Mouse (Mus musculus): ENCODE measurements around the gene Nrros. TPM values are rescaled to one million over a fixed set of nuclear protein-coding genes. Genes with fewer than 3 reads are reported as not detected.
A peak's percentile ranks its signal among the peaks of the same experiment; 100 is the strongest.

The Nrros gene
- polyA plus RNA-seq, 1 experiment from 2014 or later: 7.4 TPM

DNA sequence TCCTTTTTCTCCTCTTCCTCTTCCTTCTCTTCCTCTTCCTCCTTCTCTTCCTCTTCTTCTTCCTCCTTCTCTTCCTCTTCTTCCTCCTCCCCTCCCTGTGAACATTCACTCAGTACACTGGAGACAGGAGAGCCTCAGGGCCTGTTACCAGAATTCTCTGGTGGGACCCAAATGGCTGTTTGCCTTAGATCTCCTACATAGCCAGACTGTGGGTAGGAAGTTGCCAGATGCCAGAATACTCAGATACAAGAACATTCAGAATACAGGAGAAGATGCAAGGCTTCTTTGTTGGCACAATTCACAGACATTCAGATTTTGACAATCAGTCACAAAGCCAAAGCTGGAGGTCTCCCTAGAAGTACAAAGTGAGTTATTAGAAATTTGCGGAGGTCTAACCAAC is 26.4 kb downstream of the Nrros start:
- Histone ChIP-seq H3K9ac (ENCODE audit: low read length) (no peak overlapping the region), H3K27me3 (ENCODE audit: control insufficient read depth, insufficient read depth, low read length) (no peaks in the 10 kb centered on the region), H3K9me3 (ENCODE audit: control insufficient read depth, low read length) (0 out of 2 replicates have a peak, but pooled peaks cover 3% of the 10 kb centered on the region), H3K27ac (replicated peaks in 1 of 2; ENCODE audit: control insufficient read depth in 1 of 2, insufficient read depth in 1 of 2, low read depth in 2 of 2, low read length in 2 of 2) (no peak overlapping the region), H3K4me1 (ENCODE audit: control insufficient read depth in 2 of 2, insufficient read depth in 2 of 2, low read length in 2 of 2) (no peaks in the 10 kb centered on the region), H3K4me3 (ENCODE audit: control insufficient read depth in 1 of 2, insufficient read depth in 1 of 2, low read depth in 1 of 2, low read length in 2 of 2) (no peak overlapping the region), H3K4me2 (ENCODE audit: low read length) (no peak overlapping the region), H3K36me3 (ENCODE audit: control insufficient read depth, insufficient read depth, low read length) (no peaks in the 10 kb centered on the region)
- 84% methylated on average over 1 of the region's 1 CpGs for WGBS
- no peak for ATAC-seq (ENCODE audit: insufficient number of reproducible peaks, insufficient read depth, low FRiP score, low read depth)

DNA sequence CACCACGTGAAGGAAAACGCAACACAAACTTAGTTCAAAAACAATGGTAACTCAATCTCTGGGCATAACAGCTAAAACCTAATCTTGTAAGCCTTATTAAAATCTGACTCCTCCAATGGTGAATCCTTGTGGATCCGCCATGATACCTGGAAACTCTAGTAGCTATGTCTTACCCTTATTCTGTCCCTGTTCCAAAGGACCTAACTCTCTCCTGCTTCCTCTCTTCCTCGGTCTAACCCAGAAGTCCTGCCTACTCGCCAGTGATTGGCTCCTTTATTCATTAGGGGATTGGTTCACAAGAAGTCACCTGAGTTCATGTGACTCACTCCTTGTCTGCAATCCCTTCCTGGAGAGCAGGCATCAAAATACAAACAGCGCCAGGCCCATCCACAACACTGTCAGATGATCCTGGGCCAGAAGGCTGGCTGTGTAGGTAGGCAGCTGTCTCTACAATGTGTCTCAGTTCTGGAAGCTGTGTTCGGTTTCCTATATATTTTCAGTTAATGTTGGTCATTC is 29.5 kb downstream of the Nrros start:
- H3K27ac ChIP-seq (replicated peaks in 1 of 2; ENCODE audit: control insufficient read depth in 1 of 2, insufficient read depth in 1 of 2, low read depth in 2 of 2, low read length in 2 of 2): no peak overlapping the region
- H3K4me2 ChIP-seq (ENCODE audit: low read length): no peak overlapping the region
- H3K9me3 ChIP-seq (ENCODE audit: control insufficient read depth, low read length): no peaks in the 10 kb centered on the region
- no peaks in the 10 kb centered on the region for H3K4me1 ChIP-seq (ENCODE audit: control insufficient read depth in 2 of 2, insufficient read depth in 2 of 2, low read length in 2 of 2)
- no peaks in the 10 kb centered on the region for H3K27me3 ChIP-seq (ENCODE audit: control insufficient read depth, insufficient read depth, low read length)
- no peak overlapping the region for H3K4me3 ChIP-seq (ENCODE audit: control insufficient read depth in 1 of 2, insufficient read depth in 1 of 2, low read depth in 1 of 2, low read length in 2 of 2)
- H3K9ac ChIP-seq (ENCODE audit: low read length): no peak overlapping the region
- WGBS: 74% methylated on average over 7 of the region's 7 CpGs
- H3K36me3 ChIP-seq (ENCODE audit: control insufficient read depth, insufficient read depth, low read length): no peaks in the 10 kb centered on the region
- no peak for ATAC-seq (ENCODE audit: insufficient number of reproducible peaks, insufficient read depth, low FRiP score, low read depth)

DNA sequence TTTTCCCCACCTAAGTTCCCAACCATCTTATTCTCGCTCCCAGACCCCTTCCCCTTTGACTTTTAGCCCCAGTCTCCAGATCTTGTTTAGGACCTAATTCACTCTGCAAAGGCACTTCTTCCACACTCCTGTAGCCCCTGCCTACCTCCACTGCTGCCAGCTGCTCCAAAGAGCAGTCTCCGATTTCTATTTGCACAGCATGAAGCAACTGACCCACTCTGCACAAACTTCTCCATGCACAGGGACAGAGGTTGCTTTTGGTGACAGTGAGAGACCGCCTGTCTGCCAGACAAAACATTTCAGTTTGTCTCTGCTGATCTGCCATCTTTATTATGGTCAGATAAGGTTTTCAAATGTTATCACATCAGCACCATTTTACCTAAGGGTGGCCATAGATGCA is 32.2 kb downstream of the Nrros start:
- no peak overlapping the region for H3K4me3 ChIP-seq (ENCODE audit: control insufficient read depth in 1 of 2, insufficient read depth in 1 of 2, low read depth in 1 of 2, low read length in 2 of 2)
- H3K9me3 ChIP-seq (ENCODE audit: control insufficient read depth, low read length): no peaks in the 10 kb centered on the region
- H3K27me3 ChIP-seq (ENCODE audit: control insufficient read depth, insufficient read depth, low read length): no peaks in the 10 kb centered on the region
- H3K4me2 ChIP-seq (ENCODE audit: low read length): no peak overlapping the region
- peaks cover 0 to 5% of the 10 kb centered on the region in 2 experiments; a peak in 1 of 4 replicates for H3K4me1 ChIP-seq (ENCODE audit: control insufficient read depth in 2 of 2, insufficient read depth in 2 of 2, low read length in 2 of 2)
- H3K27ac ChIP-seq (replicated peaks in 1 of 2; ENCODE audit: control insufficient read depth in 1 of 2, insufficient read depth in 1 of 2, low read depth in 2 of 2, low read length in 2 of 2): no peak overlapping the region
- H3K36me3 ChIP-seq (ENCODE audit: control insufficient read depth, insufficient read depth, low read length): no peaks in the 10 kb centered on the region
- 91% methylated on average over 3 of the region's 3 CpGs for WGBS
- H3K9ac ChIP-seq (ENCODE audit: low read length): no peak overlapping the region
- ATAC-seq (ENCODE audit: insufficient number of reproducible peaks, insufficient read depth, low FRiP score, low read depth): no peak

DNA sequence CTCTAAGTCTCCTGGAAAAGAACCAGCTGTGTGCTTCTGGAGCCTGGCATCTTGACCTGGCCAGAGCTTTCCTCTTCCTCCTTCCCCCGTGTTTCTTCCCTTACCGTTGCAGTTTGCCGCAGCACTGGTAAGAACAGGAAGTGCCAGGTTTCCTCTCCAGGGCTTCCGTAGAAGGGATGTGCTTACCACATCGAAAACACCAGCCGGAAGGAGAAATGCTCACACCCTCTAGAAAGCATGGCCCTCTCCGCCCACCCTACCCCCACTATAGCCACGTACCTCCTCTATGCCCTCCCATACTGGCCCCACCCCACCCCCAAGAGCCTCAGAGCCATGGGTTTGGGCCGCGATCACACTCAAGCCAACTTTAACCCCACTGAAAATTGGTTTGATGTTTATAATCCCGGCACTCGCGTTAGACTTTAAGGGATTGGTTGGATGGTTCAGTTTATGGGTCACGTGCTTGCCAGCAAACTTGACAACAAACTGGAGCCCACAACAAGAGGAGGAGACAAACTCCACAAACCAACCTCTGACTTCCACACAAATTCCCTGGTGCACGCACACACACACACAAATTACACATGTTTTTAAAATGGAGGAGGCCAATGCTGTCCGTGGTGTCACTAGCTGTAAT is 35.1 kb downstream of the Nrros start:
- peak; percentile 68 for ATAC-seq (ENCODE audit: insufficient number of reproducible peaks, insufficient read depth, low FRiP score, low read depth)
- Histone ChIP-seq H3K4me3 (ENCODE audit: control insufficient read depth in 1 of 2, insufficient read depth in 1 of 2, low read depth in 1 of 2, low read length in 2 of 2) (peak overlapping the region; percentile 12 to 20), H3K4me2 (ENCODE audit: low read length) (peak overlapping the region; percentile 58), H3K4me1 (ENCODE audit: control insufficient read depth in 2 of 2, insufficient read depth in 2 of 2, low read length in 2 of 2) (peaks cover 0 to 7% of the 10 kb centered on the region in 2 experiments; a peak in 2 of 4 replicates), H3K9ac (ENCODE audit: low read length) (peak overlapping the region; percentile 31; the same call in 1 of the 2 replicates), H3K36me3 (ENCODE audit: control insufficient read depth, insufficient read depth, low read length) (no peaks in the 10 kb centered on the region), H3K9me3 (ENCODE audit: control insufficient read depth, low read length) (no peaks in the 10 kb centered on the region), H3K27me3 (ENCODE audit: control insufficient read depth, insufficient read depth, low read length) (no peaks in the 10 kb centered on the region), H3K27ac (replicated peaks in 1 of 2; ENCODE audit: control insufficient read depth in 1 of 2, insufficient read depth in 1 of 2, low read depth in 2 of 2, low read length in 2 of 2) (peak overlapping the region; percentile 25 to 48; a peak in 3 of 4 replicates)
- 52% methylated on average over 16 of the region's 16 CpGs for WGBS

DNA sequence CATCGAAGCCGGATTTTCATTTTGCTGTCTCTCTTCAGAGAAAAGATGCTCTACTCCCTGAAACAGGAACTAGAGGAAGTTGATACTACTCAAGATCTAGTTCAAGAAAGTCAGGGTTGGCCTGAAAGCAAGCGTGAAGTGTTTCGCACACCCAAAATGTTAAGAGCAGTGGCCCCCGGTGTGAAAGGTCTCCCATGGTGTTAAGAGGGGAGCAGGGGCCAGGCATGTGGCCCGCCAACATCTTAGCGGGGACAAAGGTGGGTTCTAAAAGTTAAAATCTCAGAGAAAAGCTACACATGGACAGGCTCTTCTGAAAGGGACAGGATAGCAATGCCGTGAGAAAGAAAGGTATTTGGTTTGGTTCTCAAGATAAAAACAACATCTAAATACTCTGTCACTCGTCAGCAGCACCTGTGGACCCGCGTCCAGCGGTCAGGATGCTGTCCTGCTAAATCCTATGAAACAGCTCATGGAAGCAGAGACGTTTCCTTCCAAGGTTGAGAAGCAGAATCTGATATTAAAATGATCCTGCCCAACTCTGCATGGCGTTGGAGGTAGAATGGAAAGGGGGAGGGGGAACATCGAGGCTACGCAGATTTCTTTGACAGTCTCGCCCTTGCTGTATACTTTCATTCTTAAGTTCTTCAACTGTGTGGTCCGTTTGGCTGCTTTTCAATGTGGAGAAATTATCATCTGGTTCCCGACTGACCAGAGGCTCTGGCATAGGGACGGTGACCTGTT is 35.8 kb downstream of the Nrros start:
- H3K27me3 ChIP-seq (ENCODE audit: control insufficient read depth, insufficient read depth, low read length): no peaks in the 10 kb centered on the region
- H3K9me3 ChIP-seq (ENCODE audit: control insufficient read depth, low read length): no peaks in the 10 kb centered on the region
- H3K4me3 ChIP-seq (ENCODE audit: control insufficient read depth in 1 of 2, insufficient read depth in 1 of 2, low read depth in 1 of 2, low read length in 2 of 2): peak overlapping the region; percentile 12 to 20
- no peaks in the 10 kb centered on the region for H3K36me3 ChIP-seq (ENCODE audit: control insufficient read depth, insufficient read depth, low read length)
- peak overlapping the region; percentile 6 to 48; a peak in 1 of 4 replicates for H3K27ac ChIP-seq (replicated peaks in 1 of 2; ENCODE audit: control insufficient read depth in 1 of 2, insufficient read depth in 1 of 2, low read depth in 2 of 2, low read length in 2 of 2)
- 0 out of 2 replicates have a peak, but pooled peaks have one; percentile 13 for ATAC-seq (ENCODE audit: insufficient number of reproducible peaks, insufficient read depth, low FRiP score, low read depth)
- H3K4me2 ChIP-seq (ENCODE audit: low read length): peak overlapping the region; percentile 58
- 54% methylated on average over 20 of the region's 20 CpGs for WGBS
- H3K4me1 ChIP-seq (ENCODE audit: control insufficient read depth in 2 of 2, insufficient read depth in 2 of 2, low read length in 2 of 2): peaks cover 0 to 7% of the 10 kb centered on the region in 2 experiments; a peak in 2 of 4 replicates
- H3K9ac ChIP-seq (ENCODE audit: low read length): peak overlapping the region; percentile 31; the same call in 1 of the 2 replicates

DNA sequence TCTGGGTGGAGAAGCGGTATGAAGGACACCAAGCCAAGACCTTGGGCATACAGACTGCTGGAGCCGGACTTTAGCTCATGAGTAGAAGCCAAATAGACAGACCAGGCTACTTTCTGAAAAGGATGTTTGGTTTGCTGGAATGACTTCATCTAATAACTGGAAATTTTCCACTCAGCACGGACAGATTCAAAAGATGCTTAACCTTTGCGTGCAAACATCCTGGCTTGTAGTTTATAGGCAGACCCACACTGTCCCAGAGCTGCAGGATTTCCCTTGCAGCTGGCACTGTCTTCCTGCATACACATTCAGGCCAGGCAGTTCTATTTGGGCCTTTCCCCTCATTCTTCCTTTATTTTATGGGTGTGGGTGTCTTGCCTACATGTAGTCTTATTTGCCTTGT is 38.3 kb downstream of the Nrros start:
- no peak overlapping the region for H3K4me2 ChIP-seq (ENCODE audit: low read length)
- H3K4me3 ChIP-seq (ENCODE audit: control insufficient read depth in 1 of 2, insufficient read depth in 1 of 2, low read depth in 1 of 2, low read length in 2 of 2): no peak overlapping the region
- H3K27ac ChIP-seq (replicated peaks in 1 of 2; ENCODE audit: control insufficient read depth in 1 of 2, insufficient read depth in 1 of 2, low read depth in 2 of 2, low read length in 2 of 2): peak overlapping the region; percentile 52 to 67; a peak in 3 of 4 replicates
- no peak for ATAC-seq (ENCODE audit: insufficient number of reproducible peaks, insufficient read depth, low FRiP score, low read depth)
- no peaks in the 10 kb centered on the region for H3K9me3 ChIP-seq (ENCODE audit: control insufficient read depth, low read length)
- no peak overlapping the region for H3K9ac ChIP-seq (ENCODE audit: low read length)
- H3K36me3 ChIP-seq (ENCODE audit: control insufficient read depth, insufficient read depth, low read length): no peaks in the 10 kb centered on the region
- peaks cover 0 to 7% of the 10 kb centered on the region in 2 experiments; a peak in 2 of 4 replicates for H3K4me1 ChIP-seq (ENCODE audit: control insufficient read depth in 2 of 2, insufficient read depth in 2 of 2, low read length in 2 of 2)
- 63% methylated on average over 4 of the region's 4 CpGs for WGBS
- H3K27me3 ChIP-seq (ENCODE audit: control insufficient read depth, insufficient read depth, low read length): no peaks in the 10 kb centered on the region

DNA sequence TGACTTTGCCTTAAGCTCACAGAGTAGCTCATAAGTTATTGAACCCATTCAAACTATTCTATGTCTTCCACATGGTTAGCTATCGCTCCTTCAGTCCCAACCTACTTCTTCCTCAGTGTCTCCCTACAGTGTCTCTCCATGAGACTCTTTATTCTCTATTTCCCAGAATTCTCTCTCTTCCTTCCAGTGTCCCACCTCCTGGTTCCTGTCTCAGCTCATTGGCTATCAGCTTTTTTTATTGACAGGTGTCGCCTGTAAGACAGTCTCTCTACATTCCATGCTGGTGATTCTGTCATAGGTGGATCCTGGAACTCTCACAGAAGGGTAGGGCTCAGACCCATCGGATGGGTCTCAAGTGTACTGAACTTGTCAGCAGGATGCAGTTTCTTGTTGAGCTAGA is 40.0 kb downstream of the Nrros start:
- H3K9me3 ChIP-seq (ENCODE audit: control insufficient read depth, low read length): no peaks in the 10 kb centered on the region
- H3K4me2 ChIP-seq (ENCODE audit: low read length): no peak overlapping the region
- no peak for ATAC-seq (ENCODE audit: insufficient number of reproducible peaks, insufficient read depth, low FRiP score, low read depth)
- H3K4me1 ChIP-seq (ENCODE audit: control insufficient read depth in 2 of 2, insufficient read depth in 2 of 2, low read length in 2 of 2): peaks cover 0 to 7% of the 10 kb centered on the region in 2 experiments; a peak in 2 of 4 replicates
- WGBS: 79% methylated on average over 3 of the region's 3 CpGs
- H3K27me3 ChIP-seq (ENCODE audit: control insufficient read depth, insufficient read depth, low read length): no peaks in the 10 kb centered on the region
- H3K36me3 ChIP-seq (ENCODE audit: control insufficient read depth, insufficient read depth, low read length): no peaks in the 10 kb centered on the region
- H3K9ac ChIP-seq (ENCODE audit: low read length): no peak overlapping the region
- H3K4me3 ChIP-seq (ENCODE audit: control insufficient read depth in 1 of 2, insufficient read depth in 1 of 2, low read depth in 1 of 2, low read length in 2 of 2): no peak overlapping the region
- peak overlapping the region in 1 of 2 experiments; percentile 66; a peak in 1 of 4 replicates for H3K27ac ChIP-seq (replicated peaks in 1 of 2; ENCODE audit: control insufficient read depth in 1 of 2, insufficient read depth in 1 of 2, low read depth in 2 of 2, low read length in 2 of 2)
